Mouse (Mus musculus) testis, postnatal 14 days (tissue): ENCODE measurements around the gene Tbc1d1.

Source experiments
- DNase-seq: peaks from one replicate; pipeline ENCODE4 v3.0.0; 2021; ENCODE audit warnings: low spot score

The Tbc1d1 gene

DNA sequence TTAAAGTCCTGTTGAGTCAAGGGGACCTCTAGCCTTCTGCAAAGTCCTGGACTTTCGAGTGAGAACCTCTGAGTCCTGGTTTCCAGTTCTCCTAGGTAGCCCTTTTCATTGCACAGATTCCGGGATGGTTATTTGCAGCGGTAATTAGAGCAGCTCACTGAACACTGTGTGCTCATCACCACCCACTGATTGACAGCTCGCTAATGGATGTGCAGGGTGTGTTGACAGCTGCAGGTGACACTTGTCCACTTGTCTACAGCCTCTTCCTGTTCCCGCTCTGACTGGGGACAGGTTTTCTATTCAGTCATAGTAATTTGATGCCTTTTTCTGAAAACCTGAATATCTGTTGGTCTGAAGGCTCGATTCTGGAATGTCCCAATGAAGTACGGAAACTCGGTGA lies 50.8 kb downstream of the Tbc1d1 start:
- DNase-seq, result no peak

DNA sequence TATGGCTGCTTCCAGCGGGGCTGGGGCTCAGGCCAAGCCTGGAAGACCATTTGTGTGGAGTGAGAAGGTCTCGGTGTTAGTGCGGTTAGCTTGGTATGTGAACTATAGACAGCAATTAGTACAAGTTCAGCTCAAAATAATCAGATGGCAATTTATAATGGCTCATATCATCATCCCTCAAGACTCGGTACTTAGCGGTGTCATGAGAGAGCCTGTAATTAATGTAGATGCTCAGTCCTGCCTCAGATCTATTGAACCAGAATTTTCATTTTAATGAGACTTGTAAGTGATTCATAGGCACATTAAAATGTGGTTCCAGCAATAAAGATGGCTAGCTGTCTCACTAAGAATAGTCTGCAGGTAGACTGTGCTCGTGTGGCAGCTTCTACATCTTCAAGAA lies 51.7 kb downstream of the Tbc1d1 start:
- DNase-seq, result no peak

- DNase-seq, result no peak
Observed at GRCm38 (mm10) chr5:64210817-64211216, 54.7 kb downstream of the Tbc1d1 start.

DNA sequence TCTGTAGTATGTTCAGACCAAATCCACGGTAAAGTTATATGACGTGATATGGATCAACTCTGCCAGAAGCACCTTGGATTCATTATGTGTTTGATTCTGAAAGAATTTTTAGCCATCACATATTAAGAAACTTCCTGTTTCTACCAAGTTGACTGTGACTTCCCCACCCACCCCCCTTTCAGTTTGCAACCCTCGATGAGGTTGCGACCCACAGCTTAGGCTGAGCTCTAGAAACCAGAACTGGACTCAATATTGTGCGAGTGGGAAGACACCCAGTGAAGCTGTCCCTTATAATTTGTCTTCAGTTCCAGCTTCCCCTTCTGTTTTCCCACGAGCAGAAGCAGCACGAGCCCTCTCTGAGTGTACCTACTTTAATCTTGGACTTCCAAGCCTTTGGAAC lies 55.2 kb downstream of the Tbc1d1 start:
- DNase-seq, result no peak

GRCm38 (mm10) chr5:64212206-64212605 lies 56.1 kb downstream of the Tbc1d1 start:
- no peak for DNase-seq

- DNase-seq, result no peak
Observed at GRCm38 (mm10) chr5:64212619-64213018, 56.5 kb downstream of the Tbc1d1 start.

- DNase-seq, result no peak
Observed at GRCm38 (mm10) chr5:64215806-64216205, 59.7 kb downstream of the Tbc1d1 start.

DNA sequence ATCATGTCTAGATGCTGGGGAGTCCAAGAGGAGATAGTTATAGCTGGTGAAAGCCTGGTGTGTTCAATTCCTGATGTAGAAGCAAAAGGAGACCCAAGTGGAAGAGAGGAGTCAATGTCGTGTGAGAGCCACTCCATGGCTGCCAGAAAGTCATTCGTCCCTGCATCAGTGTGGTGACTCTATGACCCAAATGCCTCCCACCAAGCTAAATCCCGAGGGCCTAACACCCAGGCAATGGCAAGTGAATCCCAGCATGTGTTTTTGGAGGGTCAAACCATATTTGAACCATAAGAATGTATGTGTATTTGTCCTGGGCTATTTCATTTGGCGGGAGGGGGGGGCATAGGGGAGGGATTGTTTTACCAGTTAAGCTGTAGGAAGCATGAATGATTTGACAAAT lies 60.2 kb downstream of the Tbc1d1 start:
- no peak for DNase-seq

GRCm38 (mm10) chr5:64217256-64217655 lies 61.2 kb downstream of the Tbc1d1 start:
- no peak for DNase-seq

DNA sequence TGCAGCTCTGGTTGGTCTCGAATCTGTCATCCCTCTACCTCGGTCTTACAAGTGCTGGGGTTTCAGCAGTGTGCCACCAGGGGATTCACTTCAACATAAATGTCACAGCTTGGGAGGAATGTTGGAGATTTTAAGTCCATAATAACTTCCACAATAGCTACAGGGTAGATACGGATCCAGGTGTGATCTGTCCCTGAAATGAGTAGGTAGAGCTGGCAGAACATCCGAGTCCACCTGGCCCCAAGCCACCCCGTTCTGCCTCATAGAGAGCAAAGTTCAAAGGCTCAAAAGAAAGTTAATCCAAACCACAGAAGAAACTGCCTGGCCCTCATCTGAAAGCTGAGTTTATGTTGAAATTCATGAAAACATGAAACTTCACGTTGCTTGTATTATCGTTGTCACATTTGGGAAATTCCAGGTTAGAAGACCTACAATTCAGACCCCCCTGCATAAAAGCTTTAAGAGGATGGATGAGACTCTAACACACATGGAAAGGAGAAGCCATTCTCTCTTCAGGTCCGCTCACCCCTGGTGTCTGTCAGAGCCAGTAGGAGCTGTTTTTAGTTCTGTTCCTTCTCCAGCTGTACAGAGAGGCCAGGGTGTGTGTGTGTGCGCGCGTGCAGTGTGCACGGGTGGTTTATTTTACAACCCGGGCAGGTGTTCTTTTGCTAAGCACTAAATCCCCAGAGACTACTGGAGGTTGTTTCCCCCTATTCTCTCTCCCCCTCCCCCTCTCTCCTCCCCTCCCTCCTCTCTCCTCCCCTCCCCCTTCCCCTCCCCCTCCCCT lies 61.9 kb downstream of the Tbc1d1 start:
- no peak for DNase-seq

GRCm38 (mm10) chr5:64218603-64218999 lies 62.5 kb downstream of the Tbc1d1 start:
- DNase-seq, result no peak

DNA sequence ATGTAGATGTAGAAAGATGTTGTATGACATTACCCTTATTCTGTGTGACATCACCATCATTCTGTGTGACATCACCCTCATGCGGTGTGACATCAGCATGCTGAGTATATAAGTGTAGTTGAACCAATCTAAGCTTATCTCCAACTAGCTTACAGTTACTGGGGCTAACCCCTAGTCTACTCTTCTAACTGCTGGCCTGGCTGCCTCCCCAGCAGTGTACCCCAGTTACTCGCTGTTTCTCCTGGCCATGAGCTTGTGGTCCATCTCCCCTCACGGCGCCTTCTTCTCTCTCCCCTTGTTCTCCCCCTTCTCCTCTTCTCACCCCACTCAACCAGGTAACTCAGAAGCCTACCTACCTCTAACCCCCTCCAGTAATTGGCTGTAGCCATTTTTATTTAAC lies 64.7 kb downstream of the Tbc1d1 start:
- DNase-seq, result no peak

DNA sequence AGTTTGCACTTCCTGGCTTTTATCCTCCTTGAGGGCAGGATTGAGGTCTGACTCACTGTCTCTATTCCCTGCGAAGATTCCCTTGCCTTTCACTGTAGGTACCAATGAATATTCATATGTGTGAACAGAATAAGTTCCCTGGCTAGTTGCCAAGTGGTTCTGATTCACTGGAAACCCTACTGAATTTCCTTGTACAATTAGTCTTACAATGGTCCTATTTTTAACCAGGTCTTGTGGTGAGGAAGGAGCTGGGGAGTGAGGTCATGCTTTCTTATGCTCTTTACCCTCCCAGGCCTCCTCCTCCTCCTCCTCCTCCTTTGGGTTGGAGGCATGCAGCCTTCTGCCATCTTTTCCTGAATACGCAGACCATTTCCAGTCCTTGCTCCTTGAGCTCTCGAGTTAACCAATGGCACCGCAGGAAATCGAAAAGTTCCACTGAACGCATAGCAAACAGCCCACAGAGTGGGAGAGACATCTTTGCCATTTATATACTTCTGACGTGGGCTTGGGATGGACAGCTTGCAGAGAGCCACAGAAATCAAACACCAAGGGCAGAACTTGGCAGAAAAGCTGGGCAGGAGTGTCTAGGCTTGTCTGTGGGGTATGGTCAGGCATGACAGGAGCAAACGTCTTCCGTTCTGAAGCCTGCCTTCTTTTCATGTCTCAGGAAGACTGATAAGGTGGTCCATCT lies 68.8 kb downstream of the Tbc1d1 start:
- no peak for DNase-seq

- no peak for DNase-seq
Observed at GRCm38 (mm10) chr5:64228252-64228651, 72.1 kb downstream of the Tbc1d1 start.

DNA sequence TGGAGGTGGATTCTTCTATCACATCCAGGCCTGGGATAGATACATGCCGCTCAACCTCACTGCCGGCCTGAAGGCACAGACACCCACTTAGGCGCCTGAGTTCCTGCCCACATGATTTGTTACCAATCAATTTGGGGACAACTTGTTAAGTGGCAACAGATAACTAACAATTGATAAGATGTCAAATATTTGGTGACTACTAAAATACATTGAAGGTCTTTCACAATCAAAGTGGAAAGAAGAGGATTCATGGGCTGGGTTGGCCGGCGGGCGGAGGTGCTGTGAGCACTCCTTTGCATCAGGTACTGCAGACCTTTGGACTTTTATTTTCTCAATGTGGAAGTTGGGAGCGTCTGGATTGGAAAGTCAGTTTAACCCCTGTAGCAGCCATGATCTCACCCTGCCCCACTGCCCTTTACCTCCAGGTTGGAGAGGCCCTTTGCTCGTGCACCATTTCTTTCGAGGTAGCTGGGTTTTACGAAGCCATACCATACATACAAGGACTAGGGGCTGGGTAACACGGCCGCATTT lies 73.3 kb downstream of the Tbc1d1 start:
- DNase-seq, result peak; percentile 13

DNA sequence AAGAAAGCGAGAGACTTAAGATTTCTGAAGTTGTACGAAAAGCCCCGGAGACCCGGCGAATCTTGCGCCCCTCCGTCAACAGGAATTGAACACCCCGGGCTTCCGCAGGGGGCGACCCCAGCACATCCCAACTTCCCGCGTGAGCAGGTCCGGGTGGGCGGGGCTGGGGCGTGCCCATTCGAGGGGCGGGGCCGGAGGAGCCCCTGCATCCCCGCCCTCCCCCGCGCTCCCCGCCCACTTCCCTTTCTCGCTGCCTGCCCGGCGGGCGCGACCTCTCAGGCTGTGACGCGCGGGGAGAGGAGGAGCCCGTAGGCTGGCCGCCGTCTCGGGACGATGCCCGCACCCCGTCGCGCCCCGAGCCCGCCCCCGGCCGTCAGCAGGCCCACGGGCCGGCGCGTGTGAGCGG lies 74.0 kb downstream of the Tbc1d1 start:
- DNase-seq, result peak; percentile 91

DNA sequence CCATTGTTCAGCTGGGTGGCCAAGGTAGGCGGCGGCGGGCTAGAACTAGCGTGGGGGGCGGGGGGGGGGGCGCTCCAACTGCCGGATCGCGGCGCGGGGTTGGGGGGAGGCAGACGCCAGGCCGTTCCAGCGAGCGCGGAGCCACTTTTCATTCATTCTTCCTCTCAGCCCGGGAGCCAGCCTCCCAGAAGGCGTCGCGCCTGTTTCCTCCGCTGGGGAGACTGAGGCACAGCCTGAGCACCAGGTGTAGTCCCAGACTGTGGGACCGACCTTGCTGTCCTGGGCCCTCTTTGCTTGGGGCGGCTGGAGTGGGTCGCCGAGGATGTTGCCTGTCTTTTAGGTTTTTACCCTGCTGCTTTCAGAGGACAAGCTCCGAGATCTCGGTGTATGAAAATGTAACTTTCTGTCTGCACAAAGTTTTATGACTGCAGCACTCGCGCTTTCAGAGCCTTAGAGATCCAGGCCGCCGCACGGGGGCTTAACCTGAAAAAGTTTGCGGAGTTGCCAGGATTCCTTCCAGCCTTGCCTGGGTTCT lies 74.5 kb downstream of the Tbc1d1 start:
- no peak for DNase-seq

DNA sequence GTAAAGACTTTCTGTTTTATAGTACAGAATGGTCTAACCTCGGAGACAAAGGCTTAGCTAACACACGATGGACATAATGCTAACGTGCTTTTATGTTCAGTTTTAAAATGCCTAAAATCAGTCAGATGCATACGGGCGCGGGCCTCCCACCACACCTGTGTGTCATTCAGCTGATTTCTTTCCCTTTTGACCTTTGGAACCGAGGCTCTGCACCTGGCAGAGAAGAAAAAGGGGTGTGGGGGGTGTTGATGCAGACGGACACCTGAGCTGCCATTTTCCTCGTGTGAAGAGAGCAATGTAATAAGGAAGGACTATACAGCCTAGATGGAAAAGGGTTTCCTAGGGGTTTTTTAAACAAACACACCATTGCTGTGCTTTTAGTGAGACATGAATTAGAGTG lies 76.8 kb downstream of the Tbc1d1 start:
- no peak for DNase-seq

- no peak for DNase-seq
Observed at GRCm38 (mm10) chr5:64234269-64234985, 78.3 kb downstream of the Tbc1d1 start.

- no peak for DNase-seq
Observed at GRCm38 (mm10) chr5:64235250-64235649, 79.1 kb downstream of the Tbc1d1 start.

DNA sequence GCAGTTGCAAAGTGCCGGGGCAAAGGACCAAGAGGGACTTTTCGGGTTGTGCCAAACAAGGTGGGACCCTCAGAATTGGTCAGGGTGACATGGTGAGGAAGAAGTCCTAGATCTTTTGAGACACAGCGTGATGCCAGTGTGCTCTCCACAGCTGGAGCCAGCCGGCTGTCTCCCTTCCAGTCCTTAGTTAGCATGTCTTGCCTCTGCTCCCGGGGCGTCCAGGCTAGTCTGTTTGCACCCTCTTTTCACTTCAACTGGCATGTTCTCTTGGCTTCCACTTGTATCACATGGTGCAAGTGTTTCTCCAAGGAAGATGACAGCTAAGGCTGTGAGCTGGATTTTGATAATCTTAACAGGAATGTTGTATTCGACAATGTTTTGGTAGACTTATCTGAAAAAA lies 80.5 kb downstream of the Tbc1d1 start:
- DNase-seq, result no peak

GRCm38 (mm10) chr5:64237263-64237662 lies 81.2 kb downstream of the Tbc1d1 start:
- no peak for DNase-seq

DNA sequence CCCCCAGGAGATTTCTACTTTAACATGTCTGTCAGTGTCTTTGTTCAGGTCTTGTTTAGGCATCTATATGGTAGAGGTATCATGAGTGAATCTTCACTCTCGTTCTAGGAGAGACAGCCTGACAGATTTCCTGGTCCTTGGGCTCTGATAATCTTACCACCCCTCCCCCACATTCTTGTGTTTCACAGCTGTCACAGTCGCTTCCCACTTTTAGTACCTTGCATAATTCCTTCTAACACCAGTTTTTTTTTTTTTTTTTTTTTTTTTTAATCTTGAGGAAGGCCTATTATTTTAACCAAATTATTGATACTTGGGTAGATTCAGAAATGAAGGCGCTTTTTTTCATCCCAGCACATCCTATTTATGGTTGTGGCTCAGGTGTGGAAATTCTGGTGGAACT lies 81.6 kb downstream of the Tbc1d1 start:
- DNase-seq, result no peak
